Mouse (Mus musculus): ENCODE measurements around the gene Pigl.
A peak's percentile ranks its signal among the peaks of the same experiment; 100 is the strongest.

Gene Pigl

DNA sequence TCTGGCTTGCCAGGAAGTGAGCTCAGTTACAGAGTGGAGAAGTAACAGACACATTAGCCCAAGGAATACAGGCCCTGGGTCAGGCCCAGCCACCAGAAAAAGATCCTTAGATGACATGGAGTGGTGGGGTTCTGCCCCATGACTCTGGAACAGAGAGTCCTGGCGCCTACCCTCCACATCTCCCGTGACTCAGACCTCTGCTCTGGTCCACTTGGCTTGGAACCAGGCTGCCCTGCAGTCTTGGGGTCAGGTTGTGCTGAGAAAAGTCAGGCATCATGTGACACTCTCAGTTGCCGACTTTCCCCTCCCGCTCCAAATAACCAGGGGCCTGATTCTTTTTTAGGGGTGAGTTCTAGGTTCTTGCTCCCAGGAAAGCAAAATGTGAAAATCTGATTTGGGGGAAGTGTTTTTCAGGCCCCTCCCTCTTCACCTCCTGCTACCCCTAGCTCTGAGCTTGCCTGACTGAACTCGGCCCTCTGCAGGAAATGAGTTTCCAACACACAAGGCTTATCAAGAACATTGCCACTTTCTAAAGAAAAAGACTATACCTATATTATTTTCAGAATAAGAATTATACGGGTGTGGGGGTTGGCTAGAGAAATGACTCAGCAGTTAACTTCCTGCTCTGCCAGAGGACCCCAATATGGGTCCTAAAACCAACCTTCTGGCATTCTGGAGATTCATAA lies 100.8 kb downstream of the Pigl start:
- DNase-seq, result peak; percentile 90 to 96

DNA sequence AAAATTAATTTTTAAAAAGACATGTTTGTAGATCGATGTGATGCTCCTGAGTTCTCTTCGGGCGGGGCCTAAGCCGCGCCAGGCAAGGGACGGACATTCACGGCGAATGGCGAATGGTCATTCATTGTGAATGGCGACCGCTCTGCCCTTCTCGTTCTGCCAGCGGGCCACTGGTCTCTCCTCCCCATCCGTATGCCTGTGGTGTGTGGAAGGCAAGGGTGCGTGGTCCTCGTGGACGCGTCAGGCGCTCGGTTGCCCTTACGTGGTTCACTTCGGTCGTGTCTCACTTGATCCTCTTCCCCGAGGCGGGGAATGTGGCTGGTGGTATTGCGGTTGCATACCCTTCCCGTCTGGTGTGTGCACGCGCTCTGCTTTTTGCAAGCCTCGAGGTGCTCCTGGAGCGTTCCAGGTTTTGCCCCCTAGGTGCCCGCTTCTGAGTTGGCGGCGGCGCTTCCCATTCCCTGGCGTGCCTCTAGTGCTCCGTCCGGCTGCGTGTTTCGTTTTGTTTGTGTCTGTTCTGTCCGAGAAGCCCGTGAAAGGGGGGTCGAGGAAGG lies 102.3 kb downstream of the Pigl start:
- peak; percentile 25 to 43 for DNase-seq

DNA sequence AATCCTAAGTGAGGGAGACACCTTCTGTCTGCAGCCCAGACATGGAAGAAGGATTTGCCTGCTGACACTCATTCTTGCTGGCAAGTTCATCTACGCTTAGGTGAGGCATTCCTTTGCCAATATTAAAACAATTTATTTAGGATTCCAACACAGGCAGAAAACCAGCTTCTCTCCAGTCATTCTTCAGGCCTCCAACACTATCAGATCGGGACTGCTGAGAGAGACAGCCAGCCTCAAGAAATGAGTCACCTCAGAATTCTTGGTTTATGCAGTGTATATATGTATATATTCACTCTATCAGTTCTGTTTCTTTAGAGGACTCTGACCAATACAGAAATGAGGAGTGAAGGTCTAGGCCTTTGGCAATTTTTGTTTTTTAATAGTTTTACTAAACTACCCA lies 105.3 kb downstream of the Pigl start:
- DNase-seq, result no peak
